Mouse (Mus musculus): ENCODE results near the gene Ptpdc1.

DNA sequence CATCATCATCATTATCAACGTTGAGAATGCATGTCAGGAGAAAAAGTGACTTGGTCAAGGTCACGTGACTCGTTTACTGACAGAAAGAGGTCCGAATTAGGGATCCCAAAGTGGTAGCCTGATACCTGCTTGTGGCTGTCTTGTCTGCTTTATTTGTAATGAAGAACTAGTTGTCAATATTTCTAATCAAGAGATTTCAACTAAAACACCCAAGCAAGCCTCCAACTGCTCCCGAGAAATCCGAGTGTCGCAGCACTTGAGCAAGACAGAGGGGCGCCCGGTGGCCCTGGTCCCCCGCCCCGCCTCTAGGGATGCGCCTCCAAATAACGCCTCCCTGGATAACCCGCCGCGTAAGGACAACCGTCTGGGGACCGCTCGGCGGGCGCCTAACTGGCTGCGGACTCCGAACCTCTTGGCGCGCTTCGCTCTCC, 481 bp downstream of the Ptpdc1 start:
- TF ChIP-seq CTCF (conservative IDR thresholded peaks at IDR 0.05 in 1 of 2, IDR thresholded peaks at IDR 0.05 in 1 of 2; ENCODE audit: low read depth in 2 of 2, low read length in 2 of 2) (no peak), MAX (IDR thresholded peaks at IDR 0.05; ENCODE audit: low read length) (no peak), RAD21 (IDR thresholded peaks at IDR 0.05; ENCODE audit: low read depth, low read length) (no peak), TCF12 (IDR thresholded peaks at IDR 0.05; ENCODE audit: low read depth, low read length) (no peak), KAT2A (IDR thresholded peaks at IDR 0.05; ENCODE audit: insufficient replicate concordance, low read length) (no peak), POLR2AphosphoS2 (IDR thresholded peaks at IDR 0.05; ENCODE audit: low read depth, low read length) (no peak)
